Mouse (Mus musculus) forebrain, postnatal 0 days (tissue): Measurements from ENCODE around the gene Gls. TPM values are rescaled to one million over a fixed set of nuclear protein-coding genes. Genes with fewer than 3 reads are reported as not detected.
A peak's percentile ranks its signal among the peaks of the same experiment; 100 is the strongest.

Source experiments
- ATAC-seq: fragments of 200-750 bp; cut with Nextera tagmentation; 2 replicates; pipeline ENCODE4 v1.8.0; 2017; ENCODE audit warnings: mild to moderate bottlenecking, moderate library complexity
- DNase-seq: peaks from one replicate; pipeline ENCODE4 v3.0.0-alpha.2; 2015
- H3K27ac ChIP-seq: fragments of 300-500 bp; sonication (generic); 2 replicates; pipeline ENCODE4 v1.5.1; 2014; ENCODE audit warnings: low read depth, mild to moderate bottlenecking, antibody characterized with exemption, low read length, moderate library complexity, mixed read lengths
- H3K27me3 ChIP-seq: fragments of 300-500 bp; sonication (generic); 2 replicates; pipeline ENCODE4 v1.6.1; 2014; ENCODE audit warnings: mild to moderate bottlenecking, low read length, mixed read lengths; ENCODE audit not compliant: insufficient read depth
- H3K36me3 ChIP-seq: fragments of 300-500 bp; sonication (generic); 2 replicates; pipeline ENCODE4 v1.6.1; 2014; ENCODE audit warnings: mild to moderate bottlenecking, moderate library complexity; ENCODE audit not compliant: insufficient read depth
- H3K4me1 ChIP-seq: fragments of 300-500 bp; sonication (generic); 2 replicates; pipeline ENCODE4 v1.6.1; 2014; ENCODE audit warnings: antibody characterized with exemption; ENCODE audit not compliant: insufficient read depth
- H3K4me2 ChIP-seq: fragments of 300-500 bp; sonication (generic); 2 replicates; pipeline ENCODE4 v1.6.1; 2014; ENCODE audit warnings: low read depth, mild to moderate bottlenecking, moderate library complexity
- H3K4me3 ChIP-seq: fragments of 300-500 bp; sonication (generic); 2 replicates; pipeline ENCODE4 v1.5.1; 2014; ENCODE audit warnings: low read depth, low read length, mixed read lengths
- H3K9ac ChIP-seq: fragments of 300-500 bp; sonication (generic); 2 replicates; pipeline ENCODE4 v1.6.1; 2014; ENCODE audit warnings: mild to moderate bottlenecking
- H3K9me3 ChIP-seq: fragments of 300-500 bp; sonication (generic); 2 replicates; pipeline ENCODE4 v1.6.1; 2016; ENCODE audit warnings: low read length
- CTCF ChIP-seq: sonication (generic); IDR thresholded peaks from 2 replicates; pipeline ENCODE4 v1.5.1; 2016; ENCODE audit warnings: antibody characterized with exemption, control low read depth, low read depth
- WGBS: fragments of 180-500 bp; shearing (Covaris S2); extraction: QIAGEN DNeasy Blood & Tissue Kit; methylation state at CpG from one replicate; pipeline ENCODE4 v1.1.7; 2014; 5-methylcytosine and 5-hydroxymethylcytosine counted together
- polyA plus RNA-seq: library from polyadenylated mRNA; unstranded; fragments of >200 nt; fragmentation: Nextera tagmentation; extraction: Ambion mirVana; gene quantifications from 2 replicates; pipeline ENCODE4 v1.2.1, GENCODE M21; 2015
- total RNA-seq: library from RNA; depleted of rRNA; stranded (reverse); fragments of >200 nt; gene quantifications from 2 replicates; pipeline ENCODE4 v1.2.3, GENCODE M21; 2014

Gene Gls
- total and polyA plus RNA-seq, 2 experiments from 2014 or later = 27.9 to 254 TPM

- DNase-seq (peak; percentile 77), ATAC-seq (peak; percentile 79)
- Histone ChIP-seq H3K9me3 (no peaks in the 10 kb centered on the region), H3K4me2 (no peak overlapping the region), H3K4me1 (peaks cover 3% of the 10 kb centered on the region; the same call in 1 of the 2 replicates), H3K9ac (no peak overlapping the region), H3K27me3 (no peaks in the 10 kb centered on the region), H3K36me3 (no peaks in the 10 kb centered on the region; the same call in 1 of the 2 replicates), H3K4me3 (no peak overlapping the region), H3K27ac (no peak overlapping the region)
- no peak for TF ChIP-seq CTCF
- 49% methylated on average over 9 of the region's 9 CpGs for WGBS
Measured at GRCm38 (mm10) chr1:52149934-52150346, 83.1 kb downstream of the Gls start.

- no peak overlapping the region for H3K4me3 ChIP-seq
- H3K4me1 ChIP-seq = peaks cover 3% of the 10 kb centered on the region; the same call in 1 of the 2 replicates
- TF ChIP-seq CTCF = no peak
- H3K4me2 ChIP-seq = no peak overlapping the region
- no peaks in the 10 kb centered on the region for H3K27me3 ChIP-seq
- no peak overlapping the region for H3K27ac ChIP-seq
- DNase-seq = no peak
- H3K36me3 ChIP-seq = peaks cover 2% of the 10 kb centered on the region; the same call in 1 of the 2 replicates
- 72% methylated on average over 7 of the region's 7 CpGs for WGBS
- no peak for ATAC-seq
- no peaks in the 10 kb centered on the region for H3K9me3 ChIP-seq
- H3K9ac ChIP-seq = no peak overlapping the region
Measured at GRCm38 (mm10) chr1:52148696-52149095, 84.3 kb downstream of the Gls start.

GRCm38 (mm10) chr1:52148178-52148577, 84.9 kb downstream of the Gls start:
- H3K4me2 ChIP-seq = no peak overlapping the region
- H3K27ac ChIP-seq = no peak overlapping the region
- ATAC-seq (no peak), DNase-seq (no peak)
- TF ChIP-seq CTCF = no peak
- peaks cover 3% of the 10 kb centered on the region; the same call in 1 of the 2 replicates for H3K4me1 ChIP-seq
- no peaks in the 10 kb centered on the region for H3K27me3 ChIP-seq
- H3K9me3 ChIP-seq = no peaks in the 10 kb centered on the region
- no peak overlapping the region for H3K9ac ChIP-seq
- peaks cover 2% of the 10 kb centered on the region; the same call in 1 of the 2 replicates for H3K36me3 ChIP-seq
- WGBS = 81% methylated on average over 7 of the region's 7 CpGs
- no peak overlapping the region for H3K4me3 ChIP-seq

GRCm38 (mm10) chr1:52147431-52147830, 85.6 kb downstream of the Gls start:
- Histone ChIP-seq H3K36me3 (peaks cover 2% of the 10 kb centered on the region; the same call in 1 of the 2 replicates), H3K4me1 (peaks cover 3% of the 10 kb centered on the region; the same call in 1 of the 2 replicates), H3K9me3 (no peaks in the 10 kb centered on the region), H3K9ac (no peak overlapping the region), H3K27me3 (no peaks in the 10 kb centered on the region), H3K27ac (no peak overlapping the region), H3K4me3 (no peak overlapping the region), H3K4me2 (no peak overlapping the region)
- ATAC-seq (no peak), DNase-seq (no peak)
- no peak for TF ChIP-seq CTCF
- 97% methylated on average over 2 of the region's 2 CpGs for WGBS

GRCm38 (mm10) chr1:52146214-52146970, 86.6 kb downstream of the Gls start:
- DNase-seq (peak; percentile 74), ATAC-seq (peak; percentile 79)
- Histone ChIP-seq H3K4me3 (no peak overlapping the region), H3K9ac (no peak overlapping the region), H3K4me2 (no peak overlapping the region), H3K9me3 (no peaks in the 10 kb centered on the region), H3K36me3 (peaks cover 2% of the 10 kb centered on the region; the same call in 1 of the 2 replicates), H3K27ac (no peak overlapping the region), H3K4me1 (peaks cover 3% of the 10 kb centered on the region; the same call in 1 of the 2 replicates), H3K27me3 (no peaks in the 10 kb centered on the region)
- TF ChIP-seq CTCF = peak; percentile 75
- 53% methylated on average over 12 of the region's 12 CpGs for WGBS

- peaks cover 2% of the 10 kb centered on the region; the same call in 1 of the 2 replicates for H3K36me3 ChIP-seq
- WGBS = 81% methylated on average over 10 of the region's 10 CpGs
- H3K9me3 ChIP-seq = no peaks in the 10 kb centered on the region
- H3K4me3 ChIP-seq = no peak overlapping the region
- no peak overlapping the region for H3K4me2 ChIP-seq
- no peak for TF ChIP-seq CTCF
- H3K27me3 ChIP-seq = no peaks in the 10 kb centered on the region
- no peaks in the 10 kb centered on the region for H3K4me1 ChIP-seq
- no peak for ATAC-seq
- DNase-seq = no peak
- no peak overlapping the region for H3K9ac ChIP-seq
- H3K27ac ChIP-seq = no peak overlapping the region
Measured at GRCm38 (mm10) chr1:52144907-52145306, 88.1 kb downstream of the Gls start.

GRCm38 (mm10) chr1:52143596-52144156, 89.4 kb downstream of the Gls start:
- Histone ChIP-seq H3K36me3 (peaks cover 2% of the 10 kb centered on the region; the same call in 1 of the 2 replicates), H3K9me3 (no peaks in the 10 kb centered on the region), H3K27ac (no peak overlapping the region), H3K4me2 (no peak overlapping the region), H3K27me3 (no peaks in the 10 kb centered on the region), H3K4me3 (no peak overlapping the region), H3K9ac (no peak overlapping the region), H3K4me1 (no peaks in the 10 kb centered on the region)
- no peak for ATAC-seq
- no peak for TF ChIP-seq CTCF
- no peak for DNase-seq
- WGBS = 85% methylated on average over 7 of the region's 7 CpGs
